Mouse (Mus musculus): ENCODE data around the gene Nicn1. TPM values are rescaled to one million over a fixed set of nuclear protein-coding genes. Genes with fewer than 3 reads are reported as not detected.
A peak's percentile ranks its signal among the peaks of the same experiment; 100 is the strongest.

Nicn1 gene
- polyA plus RNA-seq, 1 experiment from 2014 or later = 41.0 TPM

- 49% methylated on average over 10 of the region's 10 CpGs for WGBS
Measured at GRCm38 (mm10) chr9:108340258-108341138, 50.3 kb downstream of the Nicn1 start.

GRCm38 (mm10) chr9:108341139-108341475 lies 50.9 kb downstream of the Nicn1 start:
- no peaks in the 10 kb centered on the region for H3K9me3 ChIP-seq (replicated peaks)
- WGBS = 83% methylated on average over 5 of the region's 5 CpGs
- H3K36me3 ChIP-seq = peaks cover 18% of the 10 kb centered on the region
- H3K9ac ChIP-seq = no peak overlapping the region
- ATAC-seq (replicated peaks; ENCODE audit: low FRiP score) = no peak
- peaks cover 43% of the 10 kb centered on the region for H3K4me1 ChIP-seq
- H3K27ac ChIP-seq = peak overlapping the region; percentile 96
- H3K4me2 ChIP-seq = peak overlapping the region; percentile 78
- H3K4me3 ChIP-seq (replicated peaks) = peak overlapping the region; percentile 73; the same call in 1 of the 2 replicates
- no peaks in the 10 kb centered on the region for H3K27me3 ChIP-seq

More at GRCm38 (mm10) chr9:108340258-108341138, 50.3 kb downstream of the Nicn1 start:
- peak overlapping the region; percentile 86 for H3K9ac ChIP-seq
- H3K27ac ChIP-seq = peak overlapping the region; percentile 96
- H3K9me3 ChIP-seq (replicated peaks) = no peaks in the 10 kb centered on the region
- H3K27me3 ChIP-seq = no peaks in the 10 kb centered on the region
- peaks cover 24% of the 10 kb centered on the region for H3K36me3 ChIP-seq
- H3K4me3 ChIP-seq (replicated peaks) = peak overlapping the region; percentile 73
- H3K4me2 ChIP-seq = peak overlapping the region; percentile 78
- H3K4me1 ChIP-seq = peaks cover 41% of the 10 kb centered on the region
- no peak for ATAC-seq (replicated peaks; ENCODE audit: low FRiP score)

- Histone ChIP-seq H3K36me3 (peaks cover 14% of the 10 kb centered on the region), H3K4me3 (replicated peaks) (no peak overlapping the region), H3K4me1 (peaks cover 47% of the 10 kb centered on the region), H3K27ac (peak overlapping the region; percentile 96), H3K27me3 (no peaks in the 10 kb centered on the region), H3K9me3 (replicated peaks) (no peaks in the 10 kb centered on the region), H3K4me2 (no peak overlapping the region), H3K9ac (no peak overlapping the region)
- ATAC-seq (replicated peaks; ENCODE audit: low FRiP score) = no peak
Measured at GRCm38 (mm10) chr9:108341801-108342200, 51.6 kb downstream of the Nicn1 start.

GRCm38 (mm10) chr9:108342301-108342831 lies 52.1 kb downstream of the Nicn1 start:
- no peaks in the 10 kb centered on the region for H3K9me3 ChIP-seq (replicated peaks)
- ATAC-seq (replicated peaks; ENCODE audit: low FRiP score) = no peak
- peaks cover 49% of the 10 kb centered on the region for H3K4me1 ChIP-seq
- 29% methylated on average over 5 of the region's 5 CpGs for WGBS
- H3K4me3 ChIP-seq (replicated peaks) = no peak overlapping the region
- peaks cover 14% of the 10 kb centered on the region for H3K36me3 ChIP-seq
- H3K9ac ChIP-seq = no peak overlapping the region
- no peak overlapping the region for H3K4me2 ChIP-seq
- no peaks in the 10 kb centered on the region for H3K27me3 ChIP-seq
- peak overlapping the region; percentile 96 for H3K27ac ChIP-seq

- H3K4me3 ChIP-seq (replicated peaks) = no peak overlapping the region
- 77% methylated on average over 3 of the region's 3 CpGs for WGBS
- no peak for ATAC-seq (replicated peaks; ENCODE audit: low FRiP score)
Measured at GRCm38 (mm10) chr9:108343331-108343730, 53.1 kb downstream of the Nicn1 start.

GRCm38 (mm10) chr9:108343835-108344234 lies 53.6 kb downstream of the Nicn1 start:
- Histone ChIP-seq H3K36me3 (peaks cover 4% of the 10 kb centered on the region; the same call in 1 of the 2 replicates), H3K9me3 (replicated peaks) (no peaks in the 10 kb centered on the region), H3K27ac (no peak overlapping the region), H3K9ac (no peak overlapping the region), H3K4me2 (no peak overlapping the region), H3K4me1 (peaks cover 42% of the 10 kb centered on the region), H3K27me3 (no peaks in the 10 kb centered on the region), H3K4me3 (replicated peaks) (no peak overlapping the region)
- no peak for ATAC-seq (replicated peaks; ENCODE audit: low FRiP score)
- 100% methylated on average over 1 of the region's 1 CpGs for WGBS

More at GRCm38 (mm10) chr9:108343331-108343730, 53.1 kb downstream of the Nicn1 start:
- Histone ChIP-seq H3K4me2 (no peak overlapping the region), H3K27ac (no peak overlapping the region), H3K9ac (no peak overlapping the region), H3K9me3 (replicated peaks) (no peaks in the 10 kb centered on the region), H3K4me1 (peaks cover 42% of the 10 kb centered on the region), H3K27me3 (no peaks in the 10 kb centered on the region), H3K36me3 (peaks cover 5% of the 10 kb centered on the region)

- H3K27me3 ChIP-seq = no peaks in the 10 kb centered on the region
- H3K27ac ChIP-seq = no peak overlapping the region
- peaks cover 48% of the 10 kb centered on the region for H3K4me1 ChIP-seq
- H3K9ac ChIP-seq = no peak overlapping the region
- H3K36me3 ChIP-seq = peaks cover 4% of the 10 kb centered on the region; the same call in 1 of the 2 replicates
- no peak overlapping the region for H3K4me2 ChIP-seq
- WGBS = 89% methylated on average over 4 of the region's 4 CpGs
- no peak overlapping the region for H3K4me3 ChIP-seq (replicated peaks)
- ATAC-seq (replicated peaks; ENCODE audit: low FRiP score) = no peak
- no peaks in the 10 kb centered on the region for H3K9me3 ChIP-seq (replicated peaks)
Measured at GRCm38 (mm10) chr9:108344471-108344870, 54.2 kb downstream of the Nicn1 start.

Other genes starting within 250 kb of the Nicn1 start
- 25.9 and 30.3 TPM in 2 replicates for gene Gmppb, start 241.2 kb upstream of the Nicn1 start, polyA plus RNA-seq (2015; fragmentation: Nextera tagmentation; extraction: Ambion mirVana)
- 2.2 and 2.7 TPM in 2 replicates for gene Amigo3, start 237.3 kb upstream of the Nicn1 start, polyA plus RNA-seq (2015; fragmentation: Nextera tagmentation; extraction: Ambion mirVana)
- 0.45 and 0.55 TPM in 2 replicates for gene Mst1, start 210.0 kb upstream of the Nicn1 start, polyA plus RNA-seq (2015; fragmentation: Nextera tagmentation; extraction: Ambion mirVana)
- gene Rnf123, start 207.1 kb upstream of the Nicn1 start, polyA plus RNA-seq (2015; fragmentation: Nextera tagmentation; extraction: Ambion mirVana) = 25.2 and 33.4 TPM in 2 replicates
- 67.7 and 76.6 TPM in 2 replicates for gene Apeh, start 195.8 kb upstream of the Nicn1 start, polyA plus RNA-seq (2015; fragmentation: Nextera tagmentation; extraction: Ambion mirVana)
- 0.75 and 0.77 TPM in 2 replicates for gene Bsn, start 100.0 kb upstream of the Nicn1 start, polyA plus RNA-seq (2015; fragmentation: Nextera tagmentation; extraction: Ambion mirVana)
- gene Dag1, start 26.5 kb upstream of the Nicn1 start, polyA plus RNA-seq (2015; fragmentation: Nextera tagmentation; extraction: Ambion mirVana) = 141 and 147 TPM in 2 replicates
- 35.9 and 38.0 TPM in 2 replicates for gene Amt, start 6.4 kb downstream of the Nicn1 start, polyA plus RNA-seq (2015; fragmentation: Nextera tagmentation; extraction: Ambion mirVana)
- 462 and 484 TPM in 2 replicates for gene Rhoa, start 15.7 kb downstream of the Nicn1 start, polyA plus RNA-seq (2015; fragmentation: Nextera tagmentation; extraction: Ambion mirVana)
- 31.6 and 32.2 TPM in 2 replicates for gene Tcta, start 15.7 kb downstream of the Nicn1 start, polyA plus RNA-seq (2015; fragmentation: Nextera tagmentation; extraction: Ambion mirVana)
- gene Gpx1, start 48.5 kb downstream of the Nicn1 start, polyA plus RNA-seq (2015; fragmentation: Nextera tagmentation; extraction: Ambion mirVana) = 695 and 743 TPM in 2 replicates
- 95.2 and 105 TPM in 2 replicates for gene Usp4, start 57.4 kb downstream of the Nicn1 start, polyA plus RNA-seq (2015; fragmentation: Nextera tagmentation; extraction: Ambion mirVana)
- 0.54 and 0.61 TPM in 2 replicates for gene 1700102P08Rik, start 102.4 kb downstream of the Nicn1 start, polyA plus RNA-seq (2015; fragmentation: Nextera tagmentation; extraction: Ambion mirVana)
- gene Ccdc36, start 138.1 kb downstream of the Nicn1 start, polyA plus RNA-seq (2015; fragmentation: Nextera tagmentation; extraction: Ambion mirVana) = 1.6 TPM in 2 replicates
- not detected in 2 replicates for gene BC048562, start 146.1 kb downstream of the Nicn1 start, polyA plus RNA-seq (2015; fragmentation: Nextera tagmentation; extraction: Ambion mirVana)
- 61.6 and 62.9 TPM in 2 replicates for gene Ccdc71, start 170.1 kb downstream of the Nicn1 start, polyA plus RNA-seq (2015; fragmentation: Nextera tagmentation; extraction: Ambion mirVana)
- 31.0 and 37.8 TPM in 2 replicates for gene Klhdc8b, start 171.2 kb downstream of the Nicn1 start, polyA plus RNA-seq (2015; fragmentation: Nextera tagmentation; extraction: Ambion mirVana)
- 48.8 and 56.6 TPM in 2 replicates for gene Lamb2, start 189.3 kb downstream of the Nicn1 start, polyA plus RNA-seq (2015; fragmentation: Nextera tagmentation; extraction: Ambion mirVana)
- gene Usp19, start 200.2 kb downstream of the Nicn1 start, polyA plus RNA-seq (2015; fragmentation: Nextera tagmentation; extraction: Ambion mirVana) = 69.3 and 78.8 TPM in 2 replicates
- 105 and 111 TPM in 2 replicates for gene Qars, start 217.3 kb downstream of the Nicn1 start, polyA plus RNA-seq (2015; fragmentation: Nextera tagmentation; extraction: Ambion mirVana)
- 122 and 125 TPM in 2 replicates for gene Qrich1, start 226.4 kb downstream of the Nicn1 start, polyA plus RNA-seq (2015; fragmentation: Nextera tagmentation; extraction: Ambion mirVana)

Measured in kidney, embryonic 15.5 days (tissue).